Mouse (Mus musculus) forelimb bud, embryonic 11.5 days (tissue): ENCODE measurements at regions not wholly inside any gene's neighbourhood (a gene's known extent, or its start where the extent isn't known, plus 50 kb on each side); places are given as distances from the start of the nearest gene placed in this dataset.
"Not testable (repeated sequence)": the region's sequence is repeated elsewhere in the genome, so short reads cannot be mapped to it uniquely, and the experiment has no call there.

Experiments used
- DNase-seq: peaks from one replicate; pipeline ENCODE4 v3.0.0-alpha.2; 2012; ENCODE audit warnings: low read depth, low spot score

DNA sequence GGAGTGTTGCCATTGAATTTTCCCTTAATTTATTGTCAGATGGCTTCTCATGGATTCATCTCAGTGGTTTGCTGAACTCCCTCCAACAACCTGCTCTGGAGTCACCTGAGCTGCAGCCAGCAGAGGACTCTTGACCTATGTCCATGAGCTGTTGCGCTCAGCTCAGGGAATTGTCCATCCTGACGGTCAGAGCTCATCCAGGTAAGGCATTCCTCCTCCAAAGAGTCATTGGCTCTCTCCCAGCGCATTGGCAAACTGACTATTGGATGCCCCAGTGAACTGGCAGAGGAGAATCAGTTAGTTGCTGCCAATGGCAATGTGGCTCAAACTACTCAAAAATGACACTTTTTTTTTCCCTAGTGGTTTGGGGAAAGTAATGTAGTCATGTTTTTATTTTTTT, 345.3 kb upstream of the Fign start:
- DNase-seq, result no peak

DNA sequence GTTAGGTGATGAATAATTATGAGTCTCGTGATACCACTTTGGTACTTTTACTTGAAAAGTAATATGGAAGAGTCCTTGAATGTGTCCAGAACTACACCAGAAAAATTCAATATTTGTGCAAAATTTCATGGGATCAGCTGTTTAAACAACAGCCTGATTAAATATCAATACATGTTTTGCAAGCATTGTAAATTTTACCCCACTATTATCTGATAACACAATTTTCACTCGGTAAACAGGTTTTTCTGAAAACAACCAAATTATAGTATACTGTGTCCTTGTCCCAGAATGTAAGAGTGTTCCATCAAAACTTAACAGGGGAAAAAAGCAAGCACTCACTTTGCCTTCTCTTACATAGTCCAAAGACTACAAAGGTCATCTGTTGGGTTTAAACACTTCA, 343.1 kb upstream of the Fign start:
- DNase-seq, result no peak

- not testable (repeated sequence) for DNase-seq
These were observed 319.3 kb upstream of the Fign start for GRCm38 (mm10) chr2:64417129-64417528.

DNA sequence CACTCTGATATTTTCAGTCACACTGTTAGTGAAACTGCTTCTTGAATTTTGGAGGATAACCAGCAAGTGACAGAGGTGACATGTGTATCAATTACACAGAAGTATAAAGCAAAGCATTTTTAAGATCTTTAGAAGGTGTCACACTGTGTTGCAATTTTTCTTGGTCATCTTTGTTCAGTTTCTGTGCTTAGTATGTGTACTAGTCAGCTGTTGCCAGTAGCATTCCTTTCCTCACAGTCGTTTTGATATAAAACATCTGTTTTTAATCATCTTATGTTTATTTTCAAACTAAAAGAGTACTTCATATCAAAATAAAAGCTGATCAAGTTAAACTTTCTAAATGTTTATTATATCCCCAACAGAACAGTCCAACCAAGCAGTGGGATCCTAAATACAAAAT, 316.0 kb upstream of the Fign start:
- DNase-seq, result no peak

DNA sequence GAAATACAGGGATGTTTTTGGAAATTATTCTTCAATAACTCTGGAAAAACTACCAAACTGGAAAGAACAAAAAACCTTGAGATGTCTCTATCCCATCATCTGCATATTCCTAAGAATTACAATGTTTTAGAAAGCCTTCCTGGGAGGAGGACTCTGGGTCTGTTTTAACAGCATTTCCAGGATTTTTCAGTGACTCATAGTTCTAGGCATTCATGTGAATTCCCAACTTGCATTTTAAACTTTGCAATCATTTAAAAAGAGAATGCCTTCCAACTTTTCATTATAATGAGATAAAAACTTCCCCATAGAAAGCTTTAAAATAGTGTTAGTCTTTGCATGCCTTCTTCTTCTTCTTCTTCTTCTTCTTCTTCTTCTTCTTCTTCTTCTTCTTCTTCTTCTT, 315.4 kb upstream of the Fign start:
- DNase-seq, result no peak

DNA sequence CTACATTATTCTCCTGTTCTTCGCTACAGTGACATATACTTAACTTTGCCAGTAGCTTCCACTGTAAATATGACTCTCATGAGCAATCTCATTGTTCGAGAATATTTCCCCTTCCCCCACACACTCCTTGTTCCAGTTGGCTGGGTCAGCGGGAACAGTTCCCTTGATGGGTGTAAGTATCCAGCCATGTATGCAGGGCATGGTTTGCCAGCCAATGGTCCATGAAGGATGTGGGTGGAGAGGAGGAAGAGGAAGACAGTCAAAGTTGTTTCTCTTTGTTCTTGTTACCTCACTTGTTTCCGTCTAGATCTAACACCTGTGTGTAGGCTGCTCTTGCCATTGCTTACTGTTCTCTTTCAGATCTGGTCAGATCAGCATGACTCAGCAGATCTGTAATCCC, 298.1 kb upstream of the Fign start:
- no peak for DNase-seq

- DNase-seq, result peak; percentile 23
These were observed 296.9 kb upstream of the Fign start for GRCm38 (mm10) chr2:64394619-64395294.

GRCm38 (mm10) chr2:64394199-64394598, 296.4 kb upstream of the Fign start:
- DNase-seq, result no peak

DNA sequence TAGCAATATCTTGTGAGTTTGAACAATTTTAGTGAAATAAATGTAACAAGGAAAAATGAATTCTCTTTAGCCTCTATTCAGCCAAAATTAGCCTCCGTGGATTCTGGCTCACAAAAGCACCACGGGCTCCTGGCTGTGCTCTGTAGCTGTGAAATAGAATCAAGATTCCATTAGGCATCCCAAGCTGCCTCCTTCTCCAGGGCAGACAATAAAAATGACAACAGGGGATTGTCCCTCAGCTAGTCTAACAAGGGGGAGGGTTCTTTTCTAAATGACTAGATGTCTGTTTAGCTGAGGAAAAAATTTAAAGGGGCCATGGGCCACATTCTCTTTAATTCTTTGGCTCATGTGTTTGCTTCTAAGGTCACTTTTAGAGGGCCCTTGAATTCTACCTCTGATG, 272.0 kb upstream of the Fign start:
- DNase-seq, result no peak

GRCm38 (mm10) chr2:64367188-64367587, 269.4 kb upstream of the Fign start:
- DNase-seq, result no peak

- no peak for DNase-seq
These were observed 268.7 kb upstream of the Fign start for GRCm38 (mm10) chr2:64366528-64366927.

DNA sequence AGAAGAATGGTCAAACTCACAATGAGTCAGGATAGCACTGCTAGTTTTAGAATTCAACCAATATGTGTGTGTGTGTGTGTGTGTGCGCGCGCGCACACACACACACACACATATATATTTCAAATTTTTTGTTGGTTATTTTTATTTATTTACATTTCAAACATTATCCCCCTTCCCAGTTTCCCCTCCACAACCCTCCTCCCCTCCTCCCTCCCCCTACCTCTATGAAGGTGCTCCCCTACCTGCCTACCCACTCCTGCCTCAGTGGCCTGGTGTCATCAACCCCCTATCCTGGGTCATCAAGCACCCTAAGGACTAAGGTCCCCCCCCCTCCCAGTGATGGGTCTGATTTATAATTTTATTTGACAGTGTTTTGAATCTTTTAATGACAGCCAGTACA, 258.4 kb upstream of the Fign start:
- no peak for DNase-seq

DNA sequence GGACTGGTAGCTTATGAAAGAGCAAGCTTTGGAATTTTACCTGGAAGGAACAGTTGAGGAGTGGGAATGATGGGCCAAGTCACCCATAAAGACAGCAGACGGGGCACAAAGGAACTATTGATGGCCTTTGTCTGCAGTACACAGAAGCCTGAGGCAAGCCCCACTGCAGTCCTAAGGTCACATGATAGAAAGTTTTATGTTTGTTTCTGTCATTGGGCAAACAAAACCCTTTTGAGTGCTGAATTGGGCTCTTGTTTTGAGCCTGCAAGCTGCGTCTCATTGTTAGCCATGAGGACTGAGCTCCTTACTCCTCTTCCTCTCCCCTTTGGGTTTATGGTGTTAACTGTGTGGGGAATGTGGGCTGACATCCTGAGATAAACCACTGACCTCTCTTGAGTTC, 227.7 kb upstream of the Fign start:
- DNase-seq, result no peak
